Mouse (Mus musculus) urinary bladder, postnatal 14 days (tissue): ENCODE data around the gene Nbeal2.

Experiments
- DNase-seq: peaks from one replicate; pipeline ENCODE4 v3.0.0; 2021; ENCODE audit warnings: low spot score

The Nbeal2 gene

DNA sequence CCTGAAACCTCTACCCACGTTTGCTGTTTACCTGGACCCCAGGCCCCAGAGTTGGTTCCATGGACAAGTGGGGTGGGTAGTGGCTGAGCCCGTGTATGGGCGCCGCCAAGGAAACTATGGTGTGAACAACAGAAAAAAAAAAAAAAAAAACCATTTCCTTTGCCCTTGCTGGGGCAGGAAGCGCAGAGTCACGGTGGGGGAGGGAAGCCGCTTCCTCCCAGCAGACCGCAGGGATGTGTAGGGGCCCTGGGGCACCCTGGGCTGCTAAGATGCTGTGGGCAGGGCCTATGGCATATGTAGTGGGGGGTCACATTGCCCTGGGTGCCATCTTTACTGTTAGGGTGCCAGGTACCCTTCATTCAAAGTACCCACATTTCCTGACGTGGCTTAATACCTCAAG, 8.7 kb downstream of the Nbeal2 start:
- DNase-seq = no peak

DNA sequence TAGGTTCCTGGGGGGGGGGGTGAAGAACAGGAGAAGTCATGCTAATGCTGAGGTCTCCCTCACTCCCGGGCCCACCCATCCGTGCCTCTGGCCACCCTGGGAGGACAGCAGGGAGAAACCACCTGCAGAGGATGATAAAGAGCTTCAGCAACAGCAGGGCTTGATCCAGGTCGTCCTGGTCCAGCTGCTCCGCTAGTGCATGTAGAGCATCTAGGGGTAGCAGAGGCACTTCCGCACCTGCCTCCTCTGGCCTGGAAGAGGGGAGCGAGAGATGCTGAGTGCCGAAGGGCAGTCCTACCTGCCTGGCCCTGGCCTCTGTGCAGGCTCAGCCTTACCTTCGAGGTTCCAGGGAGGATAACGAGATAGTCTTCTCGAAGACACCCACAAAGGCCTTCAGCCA, 9.7 kb downstream of the Nbeal2 start:
- no peak for DNase-seq

DNA sequence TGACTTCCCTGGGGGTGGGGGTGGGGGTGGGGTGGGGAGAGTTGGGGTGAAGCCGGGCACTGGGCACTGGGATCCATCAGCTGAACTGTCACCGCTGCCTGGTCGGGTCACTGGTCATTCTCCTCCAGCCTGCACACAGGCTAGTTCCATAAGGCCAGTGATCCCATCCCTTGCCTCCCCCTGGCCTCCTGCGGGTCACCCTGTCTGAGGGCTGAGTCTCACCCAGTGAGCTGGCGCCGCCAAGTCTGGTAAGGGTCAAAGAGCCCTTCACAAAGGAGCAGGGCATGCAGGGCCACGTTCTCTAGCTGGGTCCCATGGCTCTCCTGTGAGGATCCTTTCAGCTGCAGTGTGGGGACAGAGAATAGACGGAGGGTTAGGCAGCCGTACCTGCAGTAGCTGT, 10.2 kb downstream of the Nbeal2 start:
- no peak for DNase-seq

DNA sequence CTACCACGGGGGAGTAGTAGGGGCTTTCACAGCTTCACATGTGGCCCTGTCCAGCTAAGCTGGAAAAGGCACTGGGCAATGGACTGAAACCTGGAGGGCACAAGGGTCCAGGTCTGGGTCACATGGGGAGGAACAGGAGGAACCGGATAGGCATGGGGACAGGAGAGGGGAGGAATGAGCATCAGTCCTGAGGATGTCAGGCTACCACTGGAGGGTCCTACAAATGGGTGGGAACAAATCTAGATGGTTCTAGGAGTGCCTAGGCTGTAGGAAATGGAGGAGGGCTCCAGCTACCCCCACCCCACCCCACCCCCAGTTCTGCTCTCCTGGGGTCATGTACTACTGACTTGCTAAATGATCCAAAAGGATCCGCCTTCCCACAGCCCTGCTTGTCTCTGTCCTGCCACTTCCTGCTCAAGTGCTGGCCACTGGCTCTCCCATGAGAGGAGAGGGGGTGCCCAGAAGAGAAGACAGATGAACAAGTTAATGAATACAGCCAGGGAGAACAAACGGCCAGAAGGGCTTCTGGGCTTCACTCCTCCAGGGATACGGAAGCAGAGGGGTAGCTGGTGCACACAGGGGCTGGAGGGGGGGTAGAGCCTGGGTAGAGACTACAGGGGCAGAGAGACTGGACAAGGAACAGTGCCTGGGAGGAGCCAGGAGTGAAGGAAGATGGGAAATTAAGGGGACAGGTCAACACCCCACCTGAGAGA, 11.0 kb downstream of the Nbeal2 start:
- DNase-seq = no peak

DNA sequence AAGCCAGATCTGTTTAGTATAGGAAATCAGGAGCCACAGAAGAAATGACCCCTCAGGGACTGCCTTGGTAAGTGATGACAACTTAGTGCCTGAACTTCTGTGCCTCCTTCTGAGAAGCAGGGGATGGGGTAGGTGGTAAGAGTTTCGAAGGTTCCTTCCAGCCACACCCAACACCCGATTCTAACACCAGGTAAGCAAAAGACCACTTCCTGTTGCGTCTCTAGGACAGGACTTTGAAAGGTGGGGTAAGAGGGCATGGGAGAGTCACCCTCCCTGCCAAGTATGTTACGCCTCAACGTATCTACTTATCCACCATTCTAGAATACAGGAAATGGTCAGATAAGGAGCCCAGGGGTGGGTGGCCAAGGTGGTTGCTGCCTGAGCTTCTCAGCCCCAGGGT, 13.0 kb downstream of the Nbeal2 start:
- DNase-seq = no peak

DNA sequence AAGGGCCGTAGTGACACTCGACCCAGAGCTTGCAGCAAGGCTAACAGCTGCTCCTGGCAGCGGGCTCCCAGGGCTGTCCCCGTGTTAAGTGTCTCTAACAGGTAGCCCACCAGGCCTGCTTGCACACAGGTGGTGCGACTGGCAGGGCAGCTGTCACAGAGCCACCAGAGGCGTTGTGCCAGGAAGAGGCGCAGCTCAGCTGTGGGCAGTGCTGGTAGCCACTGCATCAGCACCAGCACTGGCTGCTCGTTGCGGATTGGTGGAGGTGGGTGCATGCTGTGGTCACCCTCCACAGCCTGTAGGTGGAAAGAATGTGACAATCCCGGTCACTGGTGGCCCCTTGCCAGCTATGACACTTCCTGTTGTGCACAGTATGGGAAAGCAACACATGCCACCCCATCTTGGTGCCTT, 15.3 kb downstream of the Nbeal2 start:
- DNase-seq = no peak

DNA sequence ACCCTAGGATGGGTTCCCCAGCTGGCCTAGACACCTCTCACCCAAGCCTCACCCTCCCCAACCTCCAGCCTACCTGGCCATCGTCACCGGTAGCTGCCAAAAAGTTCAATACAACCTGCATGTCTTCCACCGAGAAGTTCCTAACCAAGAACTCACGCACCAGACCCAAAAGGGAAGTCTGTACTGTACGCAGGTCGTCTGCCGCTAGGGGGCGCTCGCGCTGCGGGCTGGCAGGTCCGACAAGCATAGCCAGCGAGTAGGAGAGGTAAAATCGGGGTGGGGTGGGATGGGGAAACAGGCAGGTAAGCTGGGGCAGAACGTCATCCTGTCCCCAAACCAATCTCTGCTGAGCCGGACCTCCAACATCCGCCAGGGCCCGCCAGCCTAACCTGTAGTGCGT, 18.7 kb downstream of the Nbeal2 start:
- peak; percentile 94 for DNase-seq

DNA sequence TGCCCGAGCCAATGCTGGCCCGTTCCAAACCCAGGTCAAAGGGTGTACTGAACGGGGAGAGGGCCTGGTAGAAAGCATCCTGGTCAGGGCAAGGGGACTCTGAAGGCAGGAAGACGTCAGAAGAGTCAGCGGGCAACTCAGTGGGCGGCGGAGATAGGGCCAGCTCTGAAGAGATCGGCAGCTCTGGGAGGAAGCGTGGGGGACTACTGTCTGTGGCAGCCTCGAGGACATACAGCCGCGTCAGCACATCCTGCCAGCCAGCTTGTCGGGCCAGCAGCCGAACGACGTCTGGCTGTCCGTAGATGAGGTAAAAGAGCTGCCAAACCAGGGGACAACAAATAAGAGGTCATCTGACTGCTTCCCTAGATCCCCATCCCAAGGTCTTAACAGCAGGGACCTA, 20.1 kb downstream of the Nbeal2 start:
- DNase-seq = no peak

DNA sequence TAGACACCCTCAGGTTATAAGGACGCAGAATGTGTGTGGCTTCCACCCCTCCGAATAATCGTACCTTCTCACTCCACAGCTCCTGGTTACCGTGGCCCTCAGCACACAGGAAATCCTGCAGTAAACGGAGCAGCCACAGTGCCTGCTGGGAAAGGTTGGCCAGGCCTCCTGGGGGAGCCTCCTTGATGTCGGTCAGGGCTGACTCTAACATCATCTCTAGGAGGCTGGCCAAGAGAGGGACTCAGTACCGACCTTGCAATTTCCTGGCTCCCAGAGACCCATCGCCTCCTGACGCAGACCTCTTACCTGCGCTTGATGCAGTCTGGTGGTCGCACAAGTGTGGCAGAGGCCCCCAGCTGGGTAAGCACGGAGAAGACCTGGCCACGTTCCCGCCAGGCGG, 21.3 kb downstream of the Nbeal2 start:
- no peak for DNase-seq

DNA sequence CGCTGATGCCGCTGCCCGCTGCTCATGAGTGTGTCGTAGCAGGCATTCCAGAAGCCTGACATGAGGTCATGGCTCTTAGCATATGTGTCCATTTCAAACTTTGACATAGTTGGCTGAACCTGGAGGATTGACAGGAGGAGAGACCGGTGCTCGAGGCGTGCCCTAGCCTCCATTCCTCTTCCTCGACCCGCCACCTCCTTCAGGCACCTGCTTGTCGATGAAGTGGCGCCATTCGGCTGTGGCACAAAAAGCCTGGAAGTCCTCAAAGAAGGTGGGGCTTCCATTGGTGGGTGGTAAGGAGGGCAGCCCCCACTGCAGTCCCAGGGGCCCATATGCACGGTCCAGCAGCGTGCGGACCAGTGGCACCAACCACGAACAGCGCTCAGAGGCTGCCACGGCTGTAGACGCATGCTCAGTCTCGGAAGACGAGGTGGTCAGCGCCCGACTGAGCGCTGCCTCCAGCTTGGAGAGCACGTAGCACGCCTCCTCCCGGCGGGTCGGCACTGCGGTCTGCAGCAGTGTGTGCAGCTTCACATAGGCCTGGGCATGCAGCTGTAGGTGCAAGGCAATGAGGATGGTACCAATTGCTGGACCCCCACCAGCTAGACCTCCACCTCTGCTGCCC, 22.2 kb downstream of the Nbeal2 start:
- no peak for DNase-seq

DNA sequence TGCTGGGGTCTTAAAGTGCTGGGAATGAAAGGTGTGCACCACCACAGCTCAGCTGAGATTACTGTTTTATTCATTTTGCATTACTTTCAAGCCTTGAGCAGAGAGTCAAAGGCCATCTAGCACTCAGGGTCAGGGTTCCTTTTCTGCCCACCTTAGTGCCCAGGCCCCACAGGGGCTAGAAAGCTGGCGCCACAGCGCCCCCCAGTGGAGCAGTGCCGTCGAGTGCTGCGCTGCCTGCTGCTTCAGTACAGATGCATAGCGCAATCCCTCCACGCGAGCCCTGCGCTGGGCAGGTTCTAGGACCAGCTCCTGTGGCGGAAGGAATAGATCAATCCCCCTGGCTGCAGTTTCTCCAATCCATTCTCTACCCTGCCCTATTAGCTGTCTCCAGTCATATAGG, 22.8 kb downstream of the Nbeal2 start:
- peak; percentile 51 for DNase-seq

DNA sequence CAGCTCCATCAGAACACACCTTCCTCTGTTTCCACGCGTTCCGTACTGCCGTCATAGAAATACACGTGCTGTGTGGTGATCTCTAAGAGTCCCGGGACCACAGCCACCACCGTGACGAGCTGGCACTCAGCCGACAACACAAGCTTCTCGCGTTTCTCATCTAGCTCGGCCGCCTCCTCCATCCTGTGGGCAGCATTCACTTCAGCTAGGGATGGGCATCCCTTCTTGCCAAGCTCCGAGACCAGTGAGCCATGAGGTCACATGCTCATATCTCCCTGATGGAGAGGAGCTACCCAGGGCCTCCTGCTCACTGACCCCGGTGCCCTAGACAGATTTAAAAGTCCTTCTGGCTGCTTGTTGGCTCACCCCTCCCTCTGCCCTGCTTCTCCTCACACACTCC, 23.8 kb downstream of the Nbeal2 start:
- no peak for DNase-seq

DNA sequence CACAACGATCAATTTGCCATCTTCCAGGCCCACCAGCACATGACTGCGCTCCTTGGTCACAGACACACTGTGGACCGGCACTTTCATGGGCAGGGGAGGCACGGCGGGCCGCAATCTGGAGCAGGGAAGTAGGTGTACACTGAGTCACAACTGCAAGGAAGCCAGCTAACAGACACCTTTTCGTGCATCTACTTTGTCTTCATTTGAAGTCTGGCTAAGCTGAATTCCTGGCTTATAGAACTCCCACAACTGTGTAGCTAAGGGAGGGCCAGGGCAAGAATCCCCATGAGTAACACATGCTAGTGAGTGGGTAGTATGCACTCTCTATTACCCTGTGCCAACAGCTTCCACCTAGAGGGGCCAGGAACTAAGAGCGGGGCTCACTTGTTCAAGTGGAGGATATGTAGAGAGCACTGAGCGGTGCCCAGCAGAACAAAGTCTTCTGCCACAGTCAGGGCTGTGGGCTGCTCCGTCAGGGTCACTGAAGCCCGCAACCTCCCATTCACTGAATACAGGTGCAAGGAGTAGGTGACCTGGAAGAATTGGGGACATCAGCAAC, 28.5 kb downstream of the Nbeal2 start:
- DNase-seq = no peak

DNA sequence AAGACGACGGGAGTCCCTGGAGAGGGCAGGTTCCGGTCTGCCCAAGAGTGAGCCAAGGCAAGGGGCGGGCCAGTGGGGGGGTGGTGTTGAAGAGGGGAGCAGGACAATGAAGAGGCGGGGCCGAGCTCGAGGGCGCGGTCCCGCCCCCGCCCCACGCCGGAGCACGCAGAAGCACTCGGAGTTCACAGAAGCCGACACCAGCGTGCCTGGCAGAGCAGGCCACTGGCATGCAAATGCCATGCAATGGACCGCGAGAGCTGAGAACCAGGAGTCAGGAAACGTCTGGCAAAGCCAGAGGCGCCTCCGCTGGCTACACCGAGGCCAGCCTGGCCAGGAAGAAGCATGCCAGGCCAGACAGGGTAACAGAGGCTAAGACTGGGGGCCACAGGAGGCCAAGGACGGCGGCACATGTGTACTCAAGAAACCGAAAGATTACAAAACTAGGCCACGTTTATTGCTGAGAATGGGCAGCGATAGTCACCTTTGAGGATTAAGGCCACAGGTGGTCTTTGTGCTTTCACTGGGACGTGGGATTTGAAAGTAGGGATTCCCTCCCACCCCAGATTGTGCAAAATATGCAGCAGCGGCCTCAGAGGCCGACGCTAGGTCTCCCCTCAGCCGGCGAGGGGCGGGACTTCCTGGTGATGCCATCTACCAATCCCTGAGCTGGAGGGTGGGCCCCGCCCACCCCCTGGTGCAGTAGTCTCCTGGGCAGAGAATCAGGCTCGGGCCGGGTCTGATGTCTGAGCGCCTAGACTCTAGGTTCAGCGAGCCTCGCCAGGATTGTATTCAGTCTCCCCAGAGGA, 29.4 kb downstream of the Nbeal2 start, which contains the start of gene Nradd:
Gene Nradd (minus strand): TSS at position 92 of the 806 bp plus-strand sequence.
- peak; percentile 90 for DNase-seq

DNA sequence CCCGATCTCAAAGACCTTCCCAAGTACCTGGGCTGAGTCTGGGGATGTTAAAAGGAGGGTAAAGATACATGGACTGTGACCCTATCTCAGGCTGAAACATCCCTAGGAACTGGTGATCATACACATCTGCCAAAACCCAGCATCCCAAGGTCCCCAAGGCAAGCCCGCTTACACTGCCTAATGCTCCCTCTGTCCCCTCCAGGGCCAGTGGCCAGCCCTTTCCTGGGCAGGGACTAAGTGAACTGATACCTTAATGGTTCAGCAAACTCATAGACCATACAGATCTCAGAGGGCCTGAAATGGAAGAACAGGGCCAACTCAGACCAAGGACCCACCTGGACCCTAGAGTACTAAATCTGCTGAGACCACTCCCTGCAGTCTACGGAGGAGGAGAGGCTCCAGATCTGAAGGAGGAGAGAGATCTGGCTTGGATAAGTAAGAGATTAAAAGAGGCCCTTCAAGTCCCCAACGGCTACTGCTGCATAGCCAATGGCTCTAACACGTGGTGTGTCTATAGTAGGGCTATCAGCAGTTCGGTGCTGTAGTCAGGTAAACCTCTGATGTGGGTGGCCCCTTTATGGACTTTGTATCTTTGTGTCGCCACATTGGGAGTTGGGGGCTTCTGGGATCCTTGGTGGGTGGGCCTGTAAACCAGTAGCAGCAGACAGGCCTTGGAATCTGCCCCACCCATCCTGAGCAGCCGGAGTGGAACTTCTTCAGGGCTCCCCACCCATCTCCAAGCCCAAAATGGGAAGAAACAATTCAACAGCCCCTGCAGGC, 30.4 kb downstream of the Nbeal2 start:
- no peak for DNase-seq

DNA sequence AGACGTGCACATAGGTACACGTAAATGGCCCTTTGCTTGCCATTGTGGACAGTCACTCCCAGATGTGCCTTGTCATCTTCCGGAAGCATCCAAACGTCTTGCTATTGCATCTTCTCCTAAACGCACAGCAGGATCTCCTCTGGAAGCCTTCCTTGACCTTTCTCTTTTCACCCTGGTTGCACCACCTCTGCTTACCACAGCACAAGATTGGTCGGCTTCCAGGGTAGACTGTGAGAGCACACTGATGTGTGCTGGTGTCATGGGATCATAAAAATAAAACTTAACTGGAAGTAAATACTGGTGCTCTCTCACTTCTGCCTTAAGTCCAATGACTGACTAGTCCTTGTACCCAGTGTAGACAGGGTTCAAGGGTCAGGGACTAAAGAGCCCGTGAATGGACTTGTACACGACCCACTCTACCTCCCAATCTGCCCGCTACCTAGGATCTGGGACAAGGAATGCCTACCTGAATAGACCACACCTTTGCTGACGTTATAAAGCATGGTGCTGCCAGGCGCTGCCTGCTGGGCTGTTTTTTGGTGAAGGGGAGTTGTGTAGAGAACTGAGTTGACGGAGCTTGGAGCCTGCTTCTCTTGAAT, 31.2 kb downstream of the Nbeal2 start:
- no peak for DNase-seq

DNA sequence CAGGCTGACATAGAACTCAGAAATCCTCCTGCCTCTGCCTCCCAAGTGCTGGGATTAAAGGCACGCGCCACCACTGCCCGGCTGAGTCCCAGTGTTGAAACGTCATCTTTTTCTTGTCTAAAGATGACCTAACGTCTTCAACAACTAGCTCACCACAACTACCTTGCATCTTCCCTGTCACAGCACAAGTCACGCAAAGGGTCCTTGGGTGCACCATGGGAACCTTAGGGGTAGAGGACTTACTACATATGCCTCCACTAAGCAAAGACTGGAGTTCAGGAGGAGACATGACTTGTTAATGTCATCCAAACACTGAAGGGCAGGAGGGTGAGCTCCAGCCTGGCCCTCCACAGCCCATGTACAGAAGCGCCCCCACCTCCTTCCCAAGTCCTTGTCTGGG, 33.3 kb downstream of the Nbeal2 start:
- DNase-seq = no peak

DNA sequence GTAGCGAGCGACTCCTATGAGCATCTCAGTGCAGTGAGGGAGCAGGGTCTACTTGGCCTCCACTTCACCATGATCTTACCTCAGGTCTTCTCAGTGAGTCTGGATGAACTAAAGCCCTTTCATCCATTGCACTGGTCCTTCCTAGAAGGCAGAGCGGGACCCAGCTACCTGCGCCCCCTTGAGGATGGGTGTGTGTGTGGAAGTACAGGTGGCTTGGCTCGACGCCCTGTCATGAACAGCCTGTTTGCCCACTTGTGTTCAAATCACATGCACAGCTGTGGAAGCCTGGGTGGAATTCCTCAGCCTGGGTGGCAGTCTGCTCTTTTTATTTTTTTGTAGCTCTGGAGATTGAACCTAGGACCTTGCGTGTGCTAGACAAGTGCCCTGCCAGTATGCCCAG, 33.8 kb downstream of the Nbeal2 start:
- no peak for DNase-seq

DNA sequence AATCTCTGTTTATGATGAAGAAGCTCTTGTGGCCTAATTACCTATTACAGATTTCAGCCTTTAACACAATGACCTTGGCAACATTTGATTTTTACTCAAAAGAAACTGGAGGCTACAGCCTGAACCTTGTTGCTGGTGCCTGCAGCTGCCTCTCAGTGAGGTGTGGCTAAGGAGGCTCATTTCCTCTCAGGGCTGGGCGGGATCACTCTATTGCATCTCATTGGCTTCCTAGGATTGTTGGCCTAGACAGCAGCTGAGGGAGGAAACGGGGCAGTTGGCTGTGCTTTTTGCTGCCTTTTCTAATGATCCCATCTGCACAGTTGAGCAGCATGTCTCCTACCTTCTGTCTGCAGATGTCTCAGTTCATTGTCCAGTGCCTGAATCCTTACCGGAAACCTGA, 36.9 kb downstream of the Nbeal2 start:
- no peak for DNase-seq

DNA sequence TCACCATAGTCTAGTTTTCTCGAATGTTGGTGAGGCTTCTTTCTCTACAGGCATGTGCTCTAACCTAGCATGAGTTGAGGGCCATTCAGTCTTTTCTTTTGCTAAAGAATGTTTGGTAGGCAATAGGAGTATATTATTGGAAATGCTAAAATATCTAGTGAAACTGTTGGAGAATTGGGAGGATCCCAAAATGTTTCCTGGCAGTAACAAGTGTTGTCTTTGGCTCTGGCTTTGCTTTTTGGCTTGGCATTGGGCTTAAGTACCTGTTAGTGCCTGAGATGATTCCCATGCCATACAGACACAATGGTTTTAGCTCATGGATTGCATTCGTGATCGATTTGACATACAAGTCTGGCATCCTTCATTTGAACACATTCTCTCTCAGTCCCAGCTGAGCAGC, 42.5 kb downstream of the Nbeal2 start:
- no peak for DNase-seq

DNA sequence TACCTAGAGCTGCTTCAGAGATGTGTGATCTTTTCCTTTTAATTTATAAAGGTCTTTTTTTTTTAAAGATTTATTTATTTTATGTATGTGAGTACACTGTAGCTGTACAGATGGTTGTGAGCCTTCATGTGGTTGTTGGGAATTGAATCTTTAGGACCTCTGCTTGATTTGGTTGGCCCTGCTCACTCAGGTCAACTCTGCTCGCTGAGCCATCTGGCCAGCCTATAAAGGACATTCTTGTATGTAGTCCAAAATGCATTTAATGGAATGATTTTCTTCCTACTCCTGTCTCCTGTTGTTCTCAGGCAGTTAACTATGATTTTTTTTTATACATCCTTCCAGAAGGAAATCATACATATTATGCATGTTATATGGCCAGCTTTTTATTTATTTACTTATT, 70.4 kb downstream of the Nbeal2 start:
- no peak for DNase-seq

DNA sequence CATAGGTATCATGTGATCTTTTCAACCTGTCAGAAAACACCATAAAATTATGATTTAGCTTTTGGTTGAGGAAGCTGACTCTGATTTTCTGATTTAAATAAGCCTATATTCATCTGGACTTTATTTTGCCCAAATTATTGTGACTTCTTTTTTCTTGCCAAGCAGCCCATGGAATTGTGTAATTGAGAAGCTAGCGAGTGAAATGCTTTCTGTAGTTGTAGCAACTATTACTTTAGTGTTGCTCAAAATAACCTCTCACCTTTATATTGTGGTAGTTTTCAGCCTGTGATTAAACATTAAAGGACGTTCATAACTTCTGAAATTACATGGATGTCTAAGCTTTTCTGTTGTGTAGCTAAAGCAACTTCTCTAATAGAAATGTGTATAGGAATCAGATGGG, 71.8 kb downstream of the Nbeal2 start:
- no peak for DNase-seq
